Mouse (Mus musculus) limb, embryonic 10.5 days (tissue): ENCODE measurements around the gene F3. TPM values are rescaled to one million over a fixed set of nuclear protein-coding genes. Genes with fewer than 3 reads are reported as not detected.
A peak's percentile ranks its signal among the peaks of the same experiment; 100 is the strongest.

ENCODE experiments used
- DNase-seq: peaks from one replicate; pipeline ENCODE4 v3.0.0-alpha.2; 2017; ENCODE audit warnings: low spot score
- H3K27ac ChIP-seq: fragments of 300-500 bp; sonication (generic); 2 replicates; pipeline ENCODE4 v1.5.1; 2016; ENCODE audit warnings: mild to moderate bottlenecking
- H3K27me3 ChIP-seq: fragments of 300-500 bp; sonication (generic); 2 replicates; pipeline ENCODE4 v1.6.1; 2016; ENCODE audit warnings: low read depth, mild to moderate bottlenecking; ENCODE audit not compliant: poor library complexity, severe bottlenecking
- H3K36me3 ChIP-seq: fragments of 300-500 bp; sonication (generic); 2 replicates; pipeline ENCODE4 v1.6.1; 2016; ENCODE audit warnings: mild to moderate bottlenecking, moderate library complexity
- H3K4me1 ChIP-seq: fragments of 300-500 bp; sonication (generic); 2 replicates; pipeline ENCODE4 v1.6.1; 2016
- H3K4me3 ChIP-seq: fragments of 300-500 bp; sonication (generic); 2 replicates; pipeline ENCODE4 v1.5.1; 2016; ENCODE audit warnings: mild to moderate bottlenecking, moderate library complexity
- H3K9me3 ChIP-seq: fragments of 300-500 bp; sonication (generic); replicated peaks from 2 replicates; pipeline ENCODE4 v1.6.1; 2016; ENCODE audit warnings: mild to moderate bottlenecking
- WGBS: fragments of 180-500 bp; shearing (Covaris S2); methylation state at CpG from one replicate; pipeline ENCODE4 v1.1.7; 2016; 5-methylcytosine and 5-hydroxymethylcytosine counted together
- polyA plus RNA-seq: library from polyadenylated mRNA; unstranded; fragments of >200 nt; fragmentation: Nextera tagmentation; extraction: Ambion mirVana; gene quantifications from 2 replicates; pipeline ENCODE4 v1.2.1, GENCODE M21; 2016

The F3 gene
- polyA plus RNA-seq, 1 experiment from 2014 or later: 5.0 TPM

- Histone ChIP-seq H3K9me3 (no peaks in the 10 kb centered on the region), H3K36me3 (no peaks in the 10 kb centered on the region), H3K4me3 (no peak overlapping the region), H3K27me3 (no peaks in the 10 kb centered on the region), H3K27ac (no peak overlapping the region), H3K4me1 (0 out of 2 replicates have a peak, but pooled peaks cover 7% of the 10 kb centered on the region)
- WGBS: 69% methylated on average over 17 of the region's 17 CpGs
- DNase-seq: no peak
Measured at GRCm38 (mm10) chr3:121713151-121713701, 10.1 kb upstream of the F3 start.

- no peak for DNase-seq
- Histone ChIP-seq H3K36me3 (no peaks in the 10 kb centered on the region), H3K4me3 (no peak overlapping the region), H3K27me3 (no peaks in the 10 kb centered on the region), H3K27ac (no peak overlapping the region), H3K9me3 (no peaks in the 10 kb centered on the region), H3K4me1 (peaks cover 13% of the 10 kb centered on the region)
- WGBS: 83% methylated on average over 8 of the region's 8 CpGs
Measured at GRCm38 (mm10) chr3:121713816-121714215, 9.5 kb upstream of the F3 start.

GRCm38 (mm10) chr3:121714461-121714860 is 8.9 kb upstream of the F3 start:
- Histone ChIP-seq H3K27me3 (no peaks in the 10 kb centered on the region), H3K4me1 (peaks cover 16% of the 10 kb centered on the region), H3K4me3 (no peak overlapping the region), H3K36me3 (no peaks in the 10 kb centered on the region), H3K27ac (no peak overlapping the region), H3K9me3 (no peaks in the 10 kb centered on the region)
- no peak for DNase-seq
- WGBS: 84% methylated on average over 2 of the region's 2 CpGs

- H3K4me3 ChIP-seq: no peak overlapping the region
- H3K9me3 ChIP-seq: no peaks in the 10 kb centered on the region
- no peak for DNase-seq
Measured at GRCm38 (mm10) chr3:121715336-121715735, 8.0 kb upstream of the F3 start.

GRCm38 (mm10) chr3:121715741-121716459 is 7.4 kb upstream of the F3 start:
- Histone ChIP-seq H3K27me3 (peaks cover under 1% of the 10 kb centered on the region; the same call in 1 of the 2 replicates), H3K36me3 (no peaks in the 10 kb centered on the region), H3K4me3 (no peak overlapping the region), H3K4me1 (peaks cover 16% of the 10 kb centered on the region), H3K27ac (no peak overlapping the region), H3K9me3 (no peaks in the 10 kb centered on the region)
- DNase-seq: no peak
- 69% methylated on average over 6 of the region's 6 CpGs for WGBS

More at GRCm38 (mm10) chr3:121715336-121715735, 8.0 kb upstream of the F3 start:
- H3K36me3 ChIP-seq: no peaks in the 10 kb centered on the region
- peaks cover 16% of the 10 kb centered on the region for H3K4me1 ChIP-seq
- H3K27ac ChIP-seq: no peak overlapping the region
- H3K27me3 ChIP-seq: no peaks in the 10 kb centered on the region

- DNase-seq: no peak
- Histone ChIP-seq H3K27ac (no peak overlapping the region), H3K27me3 (peaks cover 6% of the 10 kb centered on the region), H3K4me3 (no peak overlapping the region), H3K9me3 (no peaks in the 10 kb centered on the region), H3K4me1 (peaks cover 20% of the 10 kb centered on the region), H3K36me3 (no peaks in the 10 kb centered on the region)
- WGBS: 89% methylated on average over 5 of the region's 5 CpGs
Measured at GRCm38 (mm10) chr3:121716480-121716879, 6.9 kb upstream of the F3 start.

GRCm38 (mm10) chr3:121718679-121719078 is 4.7 kb upstream of the F3 start:
- Histone ChIP-seq H3K9me3 (no peaks in the 10 kb centered on the region), H3K4me1 (peaks cover 22% of the 10 kb centered on the region), H3K27ac (no peak overlapping the region), H3K36me3 (no peaks in the 10 kb centered on the region), H3K4me3 (no peak overlapping the region), H3K27me3 (peaks cover 20% of the 10 kb centered on the region)
- DNase-seq: no peak
- 65% methylated on average over 8 of the region's 8 CpGs for WGBS

- H3K27me3 ChIP-seq: peaks cover 30% of the 10 kb centered on the region
- H3K9me3 ChIP-seq: no peaks in the 10 kb centered on the region
- WGBS: 88% methylated on average over 3 of the region's 3 CpGs
- DNase-seq: no peak
- peaks cover 33% of the 10 kb centered on the region for H3K4me1 ChIP-seq
- H3K36me3 ChIP-seq: no peaks in the 10 kb centered on the region
- H3K27ac ChIP-seq: no peak overlapping the region
- H3K4me3 ChIP-seq: no peak overlapping the region
Measured at GRCm38 (mm10) chr3:121719701-121720100, 3.6 kb upstream of the F3 start.

- no peaks in the 10 kb centered on the region for H3K36me3 ChIP-seq
- H3K4me1 ChIP-seq: peaks cover 33% of the 10 kb centered on the region
- 48% methylated on average over 14 of the region's 14 CpGs for WGBS
- no peak overlapping the region for H3K4me3 ChIP-seq
- no peaks in the 10 kb centered on the region for H3K9me3 ChIP-seq
- DNase-seq: no peak
- no peak overlapping the region for H3K27ac ChIP-seq
- H3K27me3 ChIP-seq: peaks cover 41% of the 10 kb centered on the region
Measured at GRCm38 (mm10) chr3:121720801-121721690, 2.3 kb upstream of the F3 start.

GRCm38 (mm10) chr3:121721691-121722070 is 1.7 kb upstream of the F3 start:
- H3K27me3 ChIP-seq: peaks cover 41% of the 10 kb centered on the region

GRCm38 (mm10) chr3:121723968-121724524 is 709 bp downstream of the F3 start:
- H3K27me3 ChIP-seq: peaks cover 41% of the 10 kb centered on the region
- WGBS: 6% methylated on average over 20 of the region's 20 CpGs
- peak overlapping the region; percentile 80 for H3K27ac ChIP-seq
- peak; percentile 48 for DNase-seq
- H3K4me1 ChIP-seq: peaks cover 25% of the 10 kb centered on the region
- H3K4me3 ChIP-seq: peak overlapping the region; percentile 63
- H3K36me3 ChIP-seq: no peaks in the 10 kb centered on the region
- no peaks in the 10 kb centered on the region for H3K9me3 ChIP-seq

More at GRCm38 (mm10) chr3:121721691-121722070, 1.7 kb upstream of the F3 start:
- H3K4me1 ChIP-seq: peaks cover 33% of the 10 kb centered on the region
- WGBS: 69% methylated on average over 7 of the region's 7 CpGs
- DNase-seq: no peak
- H3K27ac ChIP-seq: no peak overlapping the region
- no peaks in the 10 kb centered on the region for H3K36me3 ChIP-seq
- H3K9me3 ChIP-seq: no peaks in the 10 kb centered on the region
- no peak overlapping the region for H3K4me3 ChIP-seq

GRCm38 (mm10) chr3:121724553-121724952 is 1.2 kb downstream of the F3 start:
- Histone ChIP-seq H3K9me3 (no peaks in the 10 kb centered on the region), H3K36me3 (no peaks in the 10 kb centered on the region), H3K4me1 (peaks cover 24% of the 10 kb centered on the region), H3K4me3 (peak overlapping the region; percentile 63; the same call in 1 of the 2 replicates), H3K27ac (no peak overlapping the region), H3K27me3 (peaks cover 41% of the 10 kb centered on the region)
- no peak for DNase-seq
- 42% methylated on average over 12 of the region's 12 CpGs for WGBS
